Mouse (Mus musculus) heart, postnatal 10 days (tissue): ENCODE measurements around the gene Foxd2. TPM values are rescaled to one million over a fixed set of nuclear protein-coding genes. Genes with fewer than 3 reads are reported as not detected.
A peak's percentile ranks its signal among the peaks of the same experiment; 100 is the strongest.

Experiments used
- DNase-seq, 2 experiments: peaks; one replicate each; pipeline ENCODE4 v3.0.0; 2021
- intact Hi-C: fragments of 180-260 bp; cut with DNase I; formaldehyde crosslinking; loops from one replicate; pipeline ENCODE4 v1.15.1; 2025
- total RNA-seq, 2 experiments: library from RNA; stranded (reverse); gene quantifications; 2 replicates each; pipeline ENCODE4 v1.2.3; 2021

The Foxd2 gene
- total RNA-seq, 2 experiments from 2014 or later: 0.47 to 0.77 TPM

GRCm38 (mm10) chr4:114869765-114870490 lies 38.7 kb downstream of the Foxd2 start:
- DNase-seq: peak; percentile 1 to 8
- intact Hi-C loops: no loop called here

DNA sequence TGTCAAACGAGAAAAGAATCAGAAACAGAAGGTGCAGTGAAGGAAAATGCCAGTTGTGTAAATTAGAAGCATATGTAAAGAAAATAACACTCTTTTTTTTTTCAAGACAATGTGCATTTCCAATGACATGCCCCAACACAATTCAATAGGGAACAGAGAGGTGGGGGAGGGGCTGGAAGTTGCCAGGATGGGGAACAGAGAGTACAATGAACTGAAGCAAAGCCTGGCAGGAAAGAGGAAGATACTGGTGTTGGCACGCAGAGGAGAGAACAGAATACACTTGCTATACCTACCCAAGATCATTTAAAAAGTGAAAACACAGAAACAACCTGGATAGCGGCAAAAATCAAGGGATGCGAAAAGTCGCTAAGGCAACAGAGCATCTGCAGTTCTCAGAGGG lies 45.5 kb downstream of the Foxd2 start:
- intact Hi-C loops: no loop called here
- DNase-seq: no peak

DNA sequence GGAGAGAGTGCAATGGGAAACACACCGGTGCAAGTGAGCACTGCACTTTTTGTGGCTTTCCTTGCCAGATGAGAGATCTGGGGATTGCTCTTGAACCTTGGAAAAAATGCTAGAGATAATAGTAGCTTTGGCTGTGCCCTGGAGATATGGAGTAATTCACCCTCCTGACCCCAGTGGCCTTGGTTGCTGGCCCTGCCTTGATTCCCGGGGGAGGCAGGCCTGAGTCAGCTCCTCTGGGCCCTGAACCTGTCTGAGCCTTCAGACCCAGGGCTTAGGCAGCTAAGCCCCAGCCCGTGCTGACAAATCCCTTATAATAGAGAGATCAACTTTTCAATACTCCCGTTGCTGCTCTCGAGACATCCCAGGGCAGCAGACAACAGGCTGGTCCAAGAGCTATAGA lies 50.2 kb downstream of the Foxd2 start:
- DNase-seq: no peak
- intact Hi-C loops: no loop called here

Other genes starting within 250 kb of the Foxd2 start
- gene Gm12830, start 87.2 kb downstream of the Foxd2 start, total RNA-seq: not detected
- not detected for gene Foxe3, start 17.1 kb upstream of the Foxd2 start, total RNA-seq
- gene Cmpk1, start 78.4 kb upstream of the Foxd2 start, total RNA-seq: 10 to 100 TPM; 50.4 to 55.1 TPM
- 1 to 10 TPM; 3.2 to 3.3 TPM for gene Stil, start 91.3 kb upstream of the Foxd2 start, total RNA-seq
- 1 to 10 TPM; 7.2 to 7.3 TPM for gene Tal1, start 147.6 kb upstream of the Foxd2 start, total RNA-seq
- gene Pdzk1ip1, start 179.8 kb upstream of the Foxd2 start, total RNA-seq: 1 to 10 TPM in 1 of 2 experiments, under 1 TPM in 1; 0.74 to 1.5 TPM
- not detected for gene Cyp4x1, start 225.4 kb upstream of the Foxd2 start, total RNA-seq